Mouse (Mus musculus) spleen, embryonic (tissue): ENCODE data around the gene Sertad3.

Source experiments
- CTCF ChIA-PET: fragments of 350-600 bp; sonication (Branson Sonifier 250); formaldehyde crosslinking; loops from one replicate; lab custom pipeline; 2022; lab: Charles Lee

Sertad3 gene

DNA sequence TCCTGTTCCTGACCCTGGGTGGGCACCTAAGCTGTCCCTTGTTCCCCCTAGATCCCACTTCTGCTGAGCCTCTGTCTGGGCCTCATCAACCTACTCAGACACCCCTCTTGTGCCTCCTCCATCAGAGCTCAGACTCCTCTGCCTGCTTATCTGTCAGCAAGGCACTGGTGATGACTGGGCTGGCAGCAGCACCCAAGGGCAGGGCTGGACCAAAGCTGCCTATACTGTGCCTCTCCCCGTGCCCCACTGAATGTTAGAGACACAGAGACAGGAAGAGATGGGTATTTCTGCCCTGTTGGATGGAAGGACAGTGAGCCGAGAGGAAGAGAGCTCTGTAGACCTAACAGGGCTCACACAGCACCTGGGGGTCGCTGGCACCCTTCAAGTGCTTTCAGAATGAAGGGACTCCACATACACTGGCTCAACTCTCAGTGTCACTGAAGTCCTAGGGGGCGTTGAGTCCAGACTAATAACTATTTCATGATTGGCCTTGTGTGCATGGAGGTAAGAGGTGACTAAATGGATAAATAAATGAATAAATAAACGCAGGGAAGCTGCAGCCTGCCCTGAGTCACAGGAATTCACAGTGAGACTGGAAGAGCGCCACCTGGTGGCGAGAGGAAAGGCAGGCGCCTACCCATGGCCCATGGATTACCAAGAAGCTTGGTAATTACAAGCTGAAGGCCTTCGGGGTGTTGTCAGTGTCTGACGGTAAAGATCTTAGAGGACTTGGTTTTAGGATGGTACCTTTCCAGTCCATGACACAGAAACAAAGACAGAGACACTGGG, 52.7 kb downstream of the Sertad3 start:
- CTCF ChIA-PET, result interaction anchor here (1.0 kb wide), 1 partner anchor 17 kb away, joined by 3 read pairs; no protein-coding TSS in a partner anchor
